In genomic region chr8:88820275-88820850, GRCm38 (mm10) we compare ENCODE assay signal across 24 mouse cellular contexts.
A peak's percentile ranks its signal among the peaks of the same experiment; 100 is the strongest.
DNase-seq lines count a peak whose midpoint lies in the region; TF ChIP-seq lines count a peak whose summit lies in the region.
"Had no signal": no experiment of that assay in that cellular context is flagged by ENCODE, and none has a peak within 500 bp of the region (broad histone marks: within the 10 kb centered on the region; RNA-seq: fewer than 3 reads in every experiment).

No protein-coding gene starts in this region.

- no peak for TF ChIP-seq CTCF in C2C12 (IDR thresholded peaks at IDR 0.05; ENCODE audit: control insufficient read depth, insufficient read depth, insufficient read length)

- peaks cover 10% of the 10 kb centered on the region for H3K27me3 ChIP-seq in C2C12 (ENCODE audit: control insufficient read depth, insufficient read depth, insufficient read length)
- H3K27me3 ChIP-seq: embryonic facial prominence, embryonic 13.5 days; embryonic facial prominence, embryonic 15.5 days; Patski had no signal

- no peaks in the 10 kb centered on the region for H3K79me3 ChIP-seq in C2C12 (ENCODE audit: low read depth)

- peak; percentile 60 for DNase-seq in heart, adult 11 months
- DNase-seq in heart, postnatal 10 days, result no peak
- peak; percentile 29 to 37 for DNase-seq in right cerebral cortex, postnatal 10 days (ENCODE audit: low spot score in 2 of 2)
- DNase-seq in right cerebral cortex, postnatal 14 days, result no peak
- peak; percentile 9 for DNase-seq in brain, adult 2 months (ENCODE audit: low read depth, low spot score)
- no peak for DNase-seq in adrenal gland, postnatal 10 days
- no peak for DNase-seq in kidney, postnatal 25 days
- DNase-seq: adrenal gland, adult 8-10 months; adrenal gland, postnatal 25 days; cerebellum, adult 11 months; cerebellum, adult 18-20 months; cerebellum, adult 8-10 months; cerebellum, adult 9-11 months; cerebellum, postnatal 14 days; cerebellum, postnatal 36 days; embryo, embryonic 11 days had no signal

- intact Hi-C loops in heart, postnatal 10 days (cut with DNase I), result no loop called here

- H3K4me3 ChIP-seq in C2C12 (ENCODE audit: insufficient read depth, poor library complexity, severe bottlenecking), result no peak overlapping the region
- H3K4me3 ChIP-seq: embryonic facial prominence, embryonic 13.5 days; embryonic facial prominence, embryonic 15.5 days; erythroblast, embryonic 14.5 days; forebrain, embryonic 10.5 days; forebrain, embryonic 12.5 days had no signal

- no peaks in the 10 kb centered on the region for H3K79me2 ChIP-seq in C2C12 (ENCODE audit: control insufficient read depth, insufficient read depth)

- H3ac ChIP-seq in C2C12 (ENCODE audit: control insufficient read depth, insufficient read length, low read depth), result no peak overlapping the region

- no peaks in the 10 kb centered on the region for H3K36me3 ChIP-seq in C2C12 (ENCODE audit: control insufficient read depth, insufficient read depth)
- H3K36me3 ChIP-seq: embryonic facial prominence, embryonic 13.5 days; embryonic facial prominence, embryonic 15.5 days; forebrain, embryonic 10.5 days; forebrain, embryonic 12.5 days; G1E had no signal

TF ChIP-seq in C2C12, 6 proteins besides CTCF, POLR2A, EP300 and RAD21:
- TF ChIP-seq USF1 (IDR thresholded peaks at IDR 0.05; ENCODE audit: low read depth), result peak; percentile 42
- TF ChIP-seq FOSL1 (IDR thresholded peaks at IDR 0.05; ENCODE audit: insufficient read depth, low read length, poor library complexity, severe bottlenecking), result no peak

Comparison
In these comparisons a context has a peak if more than half of its experiments do, and no peak if none do; other contexts are left out.
1. DNase-seq: peak in heart, adult 11 months (single experiment), right cerebral cortex, postnatal 10 days (2 of 2) and brain, adult 2 months (single experiment); none in heart, postnatal 10 days (0 of 2), right cerebral cortex, postnatal 14 days (single experiment), adrenal gland, postnatal 10 days (single experiment) and kidney, postnatal 25 days (0 of 2).